Mouse (Mus musculus) bone marrow macrophage, adult 2 months (primary cell): Measurements from ENCODE around the gene Swap70.

ENCODE experiments used
- CTCF ChIP-seq: IDR thresholded peaks from 2 replicates; pipeline ENCODE4 v1.5.1; 2012; ENCODE audit warnings: low read depth, mild to moderate bottlenecking, low read length, moderate library complexity
- POLR2A ChIP-seq: IDR thresholded peaks from 2 replicates; pipeline ENCODE4 v1.6.1; 2012; ENCODE audit warnings: mild to moderate bottlenecking, low read depth, low read length, borderline replicate concordance

DNA sequence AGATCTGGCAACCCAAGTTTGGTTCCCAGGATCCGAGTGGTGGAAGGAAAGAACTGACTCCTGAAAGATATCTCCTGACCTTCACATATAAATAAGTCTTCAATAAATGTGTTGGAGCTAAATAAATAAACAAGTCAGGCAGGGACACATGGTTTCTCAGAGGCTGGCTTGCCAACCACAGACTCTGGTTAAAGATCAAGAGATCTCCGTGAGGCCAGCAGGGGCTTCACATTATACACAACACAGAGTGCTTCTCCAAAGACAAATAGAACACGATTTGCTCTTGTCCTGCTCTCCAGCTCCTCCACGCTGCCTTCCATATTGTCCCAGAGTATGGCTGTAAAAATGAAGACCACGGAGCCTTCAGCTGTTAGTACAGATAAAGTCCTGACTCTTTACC, 32.9 kb downstream of the Swap70 start:
- no peak for TF ChIP-seq POLR2A
- TF ChIP-seq CTCF, result no peak
